Mouse (Mus musculus): ENCODE results near the gene Gga3.

- TF ChIP-seq GATA1 (IDR thresholded peaks at IDR 0.05; ENCODE audit: borderline replicate concordance, low read length) (no peak), FLI1 (IDR thresholded peaks at IDR 0.05; ENCODE audit: low read length) (no peak)
These were observed 36.5 kb upstream of the Gga3 start for GRCm38 (mm10) chr11:115640311-115640828.

Data from megakaryocyte, embryonic 14.5 days (primary cell).